Mouse (Mus musculus): Measurements from ENCODE around the gene Sptb. TPM values are rescaled to one million over a fixed set of nuclear protein-coding genes. Genes with fewer than 3 reads are reported as not detected.

The Sptb gene
- total and polyA plus RNA-seq, 3 experiments: 17.9 to 85.1 (median 35.4) TPM

DNA sequence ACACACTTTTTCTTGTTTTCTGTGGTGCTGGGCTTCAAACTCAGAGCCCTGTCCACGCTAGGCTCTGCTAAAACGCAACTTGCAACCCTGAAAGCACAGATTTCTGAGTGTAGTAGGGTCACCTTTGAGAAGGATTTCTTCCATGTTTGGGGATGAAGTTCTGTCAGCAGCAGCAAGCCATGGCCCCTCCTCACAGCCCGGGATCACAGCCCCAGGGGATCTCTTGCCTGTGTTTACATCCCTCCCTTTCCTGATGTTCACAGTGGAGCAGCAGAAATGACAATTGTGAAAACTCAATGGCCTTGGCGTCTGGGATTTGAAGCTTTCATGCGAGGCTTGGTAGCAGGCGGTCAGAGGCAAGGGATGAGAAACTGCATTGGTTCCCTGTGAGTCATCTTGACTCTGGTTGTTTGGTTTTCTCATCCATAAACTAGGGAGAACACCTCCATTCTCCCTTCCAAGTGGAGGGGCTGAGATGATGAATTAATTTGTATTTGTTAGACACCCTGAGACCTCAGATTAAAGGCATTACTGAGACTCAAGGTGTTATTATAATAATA, 179.7 kb downstream of the Sptb start, which contains the start of gene Plekhg3:
Gene Plekhg3, plus strand, starts transcription at position 312 of the 560 bp plus-strand sequence.
- no peak for TF ChIP-seq POLR2AphosphoS5 (IDR thresholded peaks at IDR 0.05; ENCODE audit: borderline replicate concordance, low read depth, low read length)
- TF ChIP-seq POLR2A (IDR thresholded peaks at IDR 0.05; ENCODE audit: control insufficient read depth in 1 of 2, insufficient read depth in 1 of 2, low read depth in 1 of 2, low read length in 2 of 2, poor library complexity in 1 of 2): no peak
- no peak for TF ChIP-seq USF2 (IDR thresholded peaks at IDR 0.05; ENCODE audit: borderline replicate concordance in 1 of 2, insufficient read depth in 1 of 2, low read depth in 1 of 2, low read length in 2 of 2)
- no peak for TF ChIP-seq CHD1 (IDR thresholded peaks at IDR 0.05; ENCODE audit: low read depth, low read length)
- TF ChIP-seq CHD2 (IDR thresholded peaks at IDR 0.05; ENCODE audit: low read length): no peak
- TF ChIP-seq RAD21 (IDR thresholded peaks at IDR 0.05; ENCODE audit: low read depth, low read length): no peak
- TF ChIP-seq JUND (IDR thresholded peaks at IDR 0.05; ENCODE audit: low read depth, low read length): no peak
- no peak for TF ChIP-seq MXI1 (IDR thresholded peaks at IDR 0.05; ENCODE audit: low read depth, low read length)
- no peak for TF ChIP-seq TAL1 (IDR thresholded peaks at IDR 0.05; ENCODE audit: low read length)
- TF ChIP-seq TBP (IDR thresholded peaks at IDR 0.05; ENCODE audit: low read depth, low read length): no peak
- TF ChIP-seq EP300 (IDR thresholded peaks at IDR 0.05; ENCODE audit: low read depth in 1 of 2, low read length in 2 of 2): no peak
- no peak for TF ChIP-seq USF1 (IDR thresholded peaks at IDR 0.05; ENCODE audit: low read depth, low read length)
- no peak for TF ChIP-seq ELF1 (IDR thresholded peaks at IDR 0.05; ENCODE audit: low read depth, low read length)
- Histone ChIP-seq H3K27me3 (ENCODE audit: control insufficient read depth in 1 of 2, insufficient read depth in 2 of 2, low read length in 2 of 2) (peaks cover 0 to 2% of the 10 kb centered on the region in 2 experiments; a peak in 2 of 4 replicates), H3K4me1 (ENCODE audit: control insufficient read depth in 1 of 2, insufficient read depth in 2 of 2, low read length in 2 of 2) (peaks cover 14 to 18% of the 10 kb centered on the region in 2 experiments)

More for the DNA sequence above, 179.7 kb downstream of the Sptb start, which contains the start of gene Plekhg3:
- H3K4me3 ChIP-seq (ENCODE audit: control insufficient read depth in 1 of 2, insufficient read depth in 1 of 2, low read depth in 2 of 2, low read length in 2 of 2): no peak within 1 kb of the TSS
- H3K9me3 ChIP-seq (replicated peaks; ENCODE audit: insufficient read depth, low read length): no peaks in the 10 kb centered on the region
- no peak within 1 kb of the TSS for H3K9ac ChIP-seq (ENCODE audit: control insufficient read depth, low read depth, low read length, poor library complexity, severe bottlenecking)
- H3K79me2 ChIP-seq (ENCODE audit: control insufficient read depth, insufficient read depth, low read length, poor library complexity): no peaks in the 10 kb centered on the region; the same call in 1 of the 2 replicates
- no peak within 1 kb of the TSS for H3K27ac ChIP-seq (ENCODE audit: control insufficient read depth, low read depth, low read length)
- H3K36me3 ChIP-seq (ENCODE audit: control insufficient read depth in 1 of 2, insufficient read depth in 2 of 2, low read length in 2 of 2): peaks cover 0 to 17% of the 10 kb centered on the region in 2 experiments; a peak in 2 of 4 replicates
- no peak for DNase-seq (ENCODE audit: low read depth, low spot score)

Other genes starting within 250 kb of the Sptb start
- gene Plekhg3, start 179.7 kb downstream of the Sptb start, total RNA-seq (2012; rRNA removed): 0.92 and 1.9 TPM in 2 replicates
- gene Plekhg3, start 179.7 kb downstream of the Sptb start, polyA plus RNA-seq (2012; ENCODE audit: insufficient read depth in 1 of 2, insufficient read length in 2 of 2, low read depth in 1 of 2, low replicate concordance in 2 of 2, missing spikeins in 1 of 2): 1 to 10 TPM in 1 of 2 experiments, not detected in 1; 7.0 TPM
- 180 and 186 TPM in 2 replicates for gene Churc1, start 55.0 kb upstream of the Sptb start, total RNA-seq (2012; rRNA removed)
- 10 to 100 TPM in 1 of 2 experiments, not detected in 1; 74.9 TPM for gene Churc1, start 55.0 kb upstream of the Sptb start, polyA plus RNA-seq (2012; ENCODE audit: insufficient read depth in 1 of 2, insufficient read length in 2 of 2, low read depth in 1 of 2, low replicate concordance in 2 of 2, missing spikeins in 1 of 2)
- gene Fntb, start 55.0 kb upstream of the Sptb start, total RNA-seq (2012; rRNA removed): 9.6 and 11.7 TPM in 2 replicates
- 10 to 100 TPM in 1 of 2 experiments, not detected in 1; 28.5 TPM for gene Fntb, start 55.0 kb upstream of the Sptb start, polyA plus RNA-seq (2012; ENCODE audit: insufficient read depth in 1 of 2, insufficient read length in 2 of 2, low read depth in 1 of 2, low replicate concordance in 2 of 2, missing spikeins in 1 of 2)
- not detected in 2 replicates for gene Gpx2, start 85.0 kb upstream of the Sptb start, total RNA-seq (2012; rRNA removed)
- not detected for gene Gpx2, start 85.0 kb upstream of the Sptb start, polyA plus RNA-seq (2012; ENCODE audit: insufficient read depth in 1 of 2, insufficient read length in 2 of 2, low read depth in 1 of 2, low replicate concordance in 2 of 2, missing spikeins in 1 of 2)
- 2.7 and 3.4 TPM in 2 replicates for gene Rab15, start 112.4 kb upstream of the Sptb start, total RNA-seq (2012; rRNA removed)
- 10 to 100 TPM in 1 of 2 experiments, not detected in 1; 22.7 TPM for gene Rab15, start 112.4 kb upstream of the Sptb start, polyA plus RNA-seq (2012; ENCODE audit: insufficient read depth in 1 of 2, insufficient read length in 2 of 2, low read depth in 1 of 2, low replicate concordance in 2 of 2, missing spikeins in 1 of 2)

Measured in MEL (cell line).